Mouse (Mus musculus) adrenal gland, adult 8-10 months (tissue): ENCODE results near the gene Tmem38b. TPM values are rescaled to one million over a fixed set of nuclear protein-coding genes. Genes with fewer than 3 reads are reported as not detected.

ENCODE experiments used
- DNase-seq: peaks from one replicate; pipeline ENCODE4 v3.0.0; 2022
- total RNA-seq, 4 experiments: library from RNA; stranded (reverse); gene quantifications; 2 replicates each; pipeline ENCODE4 v1.2.4; 2022

Tmem38b gene
- total RNA-seq, 4 experiments from 2014 or later = 15.8 to 30.8 (median 20.0) TPM

DNA sequence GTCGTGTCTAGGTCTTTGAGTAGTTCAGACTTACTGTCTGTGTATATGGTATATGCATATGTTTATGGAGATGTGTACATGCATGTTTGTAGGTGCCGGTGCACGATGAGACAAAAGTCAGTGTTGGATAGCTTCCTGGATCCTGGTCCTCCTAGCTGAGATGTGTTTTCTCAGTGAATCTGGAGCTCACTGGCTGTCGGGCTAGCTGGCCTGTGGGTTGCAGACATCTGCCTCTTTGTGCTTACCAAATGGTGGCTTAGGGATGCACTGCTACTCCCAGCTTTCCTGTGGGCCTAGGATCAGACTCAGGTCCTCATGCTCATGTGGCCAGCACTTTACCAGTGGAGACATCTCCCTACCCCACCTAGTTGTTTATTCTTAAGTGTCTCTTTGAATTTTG lies 4.2 kb downstream of the Tmem38b start:
- no peak for DNase-seq

DNA sequence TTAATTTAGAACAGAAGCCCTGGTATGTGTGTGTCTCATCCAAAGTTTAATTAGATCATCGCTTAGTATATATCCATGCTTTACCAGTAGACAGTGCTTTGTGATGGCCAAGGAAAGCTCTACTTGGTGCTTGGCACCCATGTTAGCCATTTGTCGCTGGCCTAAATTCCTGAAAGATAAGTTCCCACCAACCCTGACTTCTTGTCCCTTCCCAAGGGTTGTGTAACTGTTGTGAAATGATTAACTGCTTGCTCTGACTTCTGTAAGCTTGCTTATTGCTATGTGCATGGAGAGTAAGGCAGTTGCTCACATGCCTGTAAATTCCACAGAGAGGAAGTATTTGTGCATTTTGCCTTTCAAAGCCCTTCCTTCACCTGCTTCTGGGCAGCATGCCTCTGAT lies 4.7 kb downstream of the Tmem38b start:
- no peak for DNase-seq

DNA sequence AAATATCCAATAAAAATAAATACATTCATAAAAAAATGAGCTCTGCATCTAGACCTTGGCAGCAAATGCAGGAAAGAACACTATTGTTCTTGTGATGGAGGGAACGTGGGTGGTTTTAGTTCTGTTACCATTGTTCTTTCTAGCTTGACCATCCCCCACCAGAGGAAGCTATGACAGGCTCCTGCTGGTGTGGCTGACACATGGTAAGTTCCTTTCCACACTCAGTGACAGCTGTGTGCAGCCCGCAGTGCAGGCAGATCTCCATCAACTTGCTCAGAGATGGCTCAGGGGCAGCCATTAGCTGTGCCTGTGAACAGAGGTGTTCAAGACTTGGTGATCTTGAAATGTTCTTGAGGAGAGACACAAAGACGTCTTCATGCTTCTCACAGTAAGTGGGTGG lies 6.5 kb downstream of the Tmem38b start:
- no peak for DNase-seq

DNA sequence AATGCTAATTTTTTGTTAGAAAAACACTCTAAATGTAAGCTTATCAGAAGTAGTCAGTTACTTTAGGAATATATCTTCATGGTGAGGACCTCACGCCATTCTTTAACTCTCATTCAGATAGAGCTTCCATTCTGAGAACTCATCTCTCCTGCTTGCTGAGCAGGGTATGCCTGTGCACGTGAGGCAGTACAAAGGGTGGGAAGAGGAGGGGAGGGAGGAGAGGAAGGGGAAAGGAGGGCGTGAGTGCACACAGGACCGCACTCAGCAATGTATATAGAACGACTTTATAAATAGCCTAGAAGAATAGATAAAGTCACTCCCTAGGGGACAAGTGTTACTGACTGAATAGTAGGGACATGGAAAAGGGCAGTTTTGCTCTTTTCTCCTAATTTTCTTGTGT lies 11.1 kb downstream of the Tmem38b start:
- no peak for DNase-seq

DNA sequence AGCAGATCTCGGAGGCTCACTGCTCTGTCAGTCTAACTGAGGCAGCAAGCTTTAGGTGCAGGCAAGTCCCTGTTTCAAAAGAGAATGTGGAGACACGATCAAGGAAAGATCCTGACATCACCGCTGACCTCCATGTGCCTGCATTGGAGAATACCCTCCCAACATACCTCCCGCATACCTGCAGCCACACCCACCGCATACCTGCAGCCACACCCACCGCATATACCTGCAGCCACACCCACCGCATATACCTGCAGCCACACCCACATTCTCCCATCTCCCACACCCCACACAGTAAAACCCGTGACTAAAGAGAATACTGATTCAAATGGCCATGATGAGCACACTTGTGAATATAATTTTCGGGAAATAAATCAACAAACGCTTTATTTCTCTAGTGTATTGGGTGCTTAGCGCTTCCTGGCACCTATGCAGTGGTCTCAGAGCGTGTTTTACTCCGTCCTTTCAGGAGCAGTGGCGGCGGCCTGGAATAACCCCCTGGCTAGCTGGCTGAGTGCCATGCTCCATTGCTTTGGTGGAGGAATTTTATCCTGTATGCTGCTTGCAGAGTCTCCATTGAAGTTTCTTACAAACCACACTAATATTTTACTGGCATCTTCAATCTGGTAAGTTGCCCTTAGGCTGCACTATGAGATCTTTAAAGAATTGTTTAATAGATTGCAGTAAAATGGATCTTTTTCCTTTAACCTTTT lies 14.5 kb downstream of the Tmem38b start:
- DNase-seq = no peak

DNA sequence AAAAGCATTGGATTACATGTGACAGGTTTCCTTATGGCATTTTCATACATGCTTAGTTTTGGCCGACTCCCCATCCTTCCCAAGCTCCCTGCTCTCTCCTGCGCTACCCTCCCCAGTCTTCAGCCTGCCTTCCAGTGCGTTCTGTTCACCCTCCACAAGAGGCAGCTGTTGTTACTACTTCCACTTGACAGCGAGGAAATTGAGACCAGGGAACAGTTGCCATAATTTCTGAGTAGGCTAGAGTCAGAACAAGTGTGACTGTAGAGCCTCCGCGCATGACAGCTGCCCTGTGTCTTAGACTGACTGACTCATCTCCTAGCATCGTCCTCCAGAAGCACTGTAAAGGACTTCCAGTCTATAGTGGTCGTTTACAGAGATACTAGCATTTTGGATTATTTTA lies 17.7 kb downstream of the Tmem38b start:
- no peak for DNase-seq

DNA sequence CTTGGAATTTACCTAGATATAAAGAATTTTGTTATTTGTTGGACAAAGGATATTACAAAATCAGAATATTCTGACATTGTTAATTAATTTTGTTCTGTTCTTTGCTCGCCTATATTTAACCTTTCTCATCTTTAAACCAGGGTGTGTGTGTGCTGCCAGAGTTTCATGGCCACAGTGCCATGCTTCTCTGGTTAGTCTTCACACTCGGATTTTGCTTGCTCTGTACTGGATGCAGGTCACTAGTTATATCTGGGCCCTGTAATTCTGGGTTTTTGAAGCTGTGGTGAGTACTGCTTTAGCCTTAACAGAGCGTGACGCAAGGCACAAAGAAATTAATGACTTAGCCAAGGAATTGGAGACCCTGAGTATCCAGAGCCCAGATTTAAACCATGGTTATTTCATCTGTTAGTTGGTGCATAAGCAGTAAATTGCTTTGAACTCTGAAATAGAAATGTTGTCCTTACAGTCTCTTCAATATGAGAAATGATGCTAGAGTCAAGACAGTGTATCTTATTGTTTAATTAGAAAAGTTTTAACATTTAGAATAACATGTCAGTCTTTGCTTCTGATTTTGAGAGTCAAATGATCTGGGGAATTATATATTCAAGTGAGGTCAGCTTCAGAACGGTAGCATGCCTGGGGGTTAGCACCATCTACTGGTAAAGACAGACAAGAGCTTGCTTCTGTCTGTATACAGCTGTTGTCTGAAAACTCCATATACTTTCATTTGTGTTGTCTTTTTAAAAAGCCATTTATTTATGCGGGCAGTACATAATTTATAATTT lies 19.2 kb downstream of the Tmem38b start:
- DNase-seq = no peak

DNA sequence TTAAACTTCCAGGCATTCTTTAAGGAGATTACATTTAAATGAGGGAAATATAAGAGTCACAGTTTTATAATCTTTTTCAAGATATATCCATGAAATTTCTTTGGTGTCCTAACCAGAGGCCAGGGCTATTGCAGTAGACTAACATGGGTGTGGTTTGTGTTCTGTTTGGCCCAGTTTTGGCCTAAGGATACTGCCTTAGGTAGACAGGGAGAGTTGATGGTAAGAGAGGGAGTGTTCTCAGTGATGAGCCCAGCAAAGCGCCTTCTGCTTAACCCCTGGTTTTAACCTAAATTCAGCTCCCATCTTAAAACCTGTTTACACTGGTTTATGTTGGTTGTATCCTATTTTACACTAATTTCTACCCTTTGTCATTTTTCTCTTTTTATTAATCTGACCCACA lies 19.8 kb downstream of the Tmem38b start:
- no peak for DNase-seq

DNA sequence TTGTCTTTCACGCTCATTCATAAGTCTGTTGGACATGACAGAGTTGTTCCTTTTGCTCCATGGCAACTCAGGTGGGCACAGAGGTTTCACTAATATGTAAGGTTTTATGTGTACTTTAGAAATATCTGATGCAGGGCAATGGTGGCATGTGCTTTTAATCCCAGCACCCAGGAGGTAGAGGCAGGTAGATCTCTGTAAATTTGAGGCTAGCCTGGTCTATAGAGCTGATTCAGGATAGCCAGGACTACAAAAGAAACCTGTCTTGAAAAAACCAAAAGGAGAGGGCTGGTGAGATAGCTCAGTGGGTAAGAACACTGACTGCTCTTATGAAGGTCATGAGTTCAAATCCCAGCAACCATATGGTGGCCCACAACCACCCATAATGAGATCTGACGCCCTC lies 20.5 kb downstream of the Tmem38b start:
- no peak for DNase-seq

DNA sequence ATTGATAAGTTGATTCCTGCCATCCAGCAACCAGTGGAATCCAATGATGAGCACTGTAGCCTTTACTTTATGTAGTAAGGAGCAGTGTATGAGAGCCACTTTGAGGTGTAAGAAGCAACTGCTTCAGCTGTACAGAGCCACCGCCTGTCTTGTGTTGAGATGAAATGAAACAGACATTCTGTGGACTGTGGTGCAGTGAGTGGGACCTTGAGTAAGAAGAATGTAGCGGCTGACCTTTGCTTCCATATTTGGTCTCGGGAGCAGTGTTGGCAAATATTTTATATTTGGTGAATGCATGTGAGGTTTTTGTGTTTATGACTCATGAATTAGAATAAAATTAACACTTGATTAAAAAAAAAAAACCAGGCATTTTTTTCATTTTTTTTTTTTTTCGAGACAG lies 21.7 kb downstream of the Tmem38b start:
- DNase-seq = no peak

DNA sequence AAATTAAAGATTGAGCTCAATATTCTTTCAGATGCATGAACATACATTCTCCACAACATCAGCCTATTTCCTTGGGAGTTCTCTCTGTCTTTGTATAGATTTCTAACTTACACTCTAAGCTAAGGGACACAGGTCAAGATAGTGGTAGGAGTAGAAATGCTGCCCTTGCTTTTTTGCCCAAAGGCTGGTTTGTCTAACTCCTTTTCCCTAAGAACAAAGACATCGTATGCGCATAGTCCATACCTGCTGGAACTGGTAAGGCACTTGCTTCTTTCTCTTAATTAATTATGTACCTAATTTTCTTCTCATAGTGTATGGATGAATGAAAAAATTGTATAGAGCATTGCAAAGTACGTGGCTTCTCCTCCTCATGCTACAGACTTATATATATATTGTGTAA lies 22.5 kb downstream of the Tmem38b start:
- no peak for DNase-seq

DNA sequence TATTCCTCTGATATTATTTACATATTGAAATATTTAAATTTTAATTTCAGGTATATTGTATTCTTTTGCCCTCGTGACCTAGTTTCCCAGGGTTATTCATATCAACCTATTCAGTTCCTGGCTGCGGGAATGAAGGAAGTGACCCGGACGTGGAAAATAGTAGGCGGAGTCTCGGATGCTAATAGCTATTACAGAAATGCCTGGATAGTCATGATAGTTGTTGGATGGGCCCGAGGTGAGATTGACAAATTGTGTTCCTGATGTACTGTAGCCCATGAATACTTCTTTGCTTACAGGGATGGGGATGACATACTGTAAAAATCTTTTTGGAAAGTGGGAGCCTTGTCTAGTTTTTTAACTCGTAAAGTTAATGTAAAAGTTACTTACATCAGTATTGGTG lies 23.0 kb downstream of the Tmem38b start:
- DNase-seq = no peak

DNA sequence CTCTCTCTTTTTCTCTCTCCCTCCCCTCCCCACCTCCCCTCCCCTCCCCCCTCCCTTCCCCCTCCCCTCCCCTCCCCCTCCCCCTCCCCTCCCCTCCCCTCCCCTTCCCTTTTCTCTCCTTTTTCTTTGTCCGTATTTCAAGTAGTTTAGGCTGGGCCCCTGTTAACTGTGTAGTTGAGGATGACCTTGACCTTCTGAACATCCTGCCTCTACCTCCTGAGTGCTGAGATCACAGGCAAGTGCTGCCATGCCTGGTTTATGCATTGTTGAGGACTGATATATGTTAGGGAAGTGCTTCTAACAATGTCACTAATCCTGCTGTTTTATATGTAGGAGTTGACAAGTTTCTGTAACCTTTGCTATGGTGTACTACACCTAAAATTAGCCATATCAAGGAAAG lies 24.0 kb downstream of the Tmem38b start:
- DNase-seq = no peak

DNA sequence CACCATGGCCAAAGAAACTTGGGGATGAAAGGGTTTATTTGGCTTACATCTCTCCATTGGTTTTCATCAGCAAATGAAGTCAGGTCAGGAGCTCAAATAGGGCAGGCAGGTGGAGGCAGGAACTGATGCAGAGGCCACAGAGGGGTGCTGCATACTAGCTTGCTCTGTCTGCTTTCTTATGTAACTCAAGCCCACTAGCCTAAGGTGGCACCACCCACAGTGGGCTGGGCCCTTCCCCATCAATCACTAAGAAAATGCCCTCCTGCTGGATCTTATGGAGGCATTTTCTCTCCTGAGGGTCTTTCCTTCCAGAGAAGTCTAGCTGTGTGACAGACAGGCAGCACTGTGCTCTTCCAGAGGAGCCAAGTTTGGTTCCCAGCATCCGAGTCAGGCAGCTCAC lies 27.5 kb downstream of the Tmem38b start:
- no peak for DNase-seq

DNA sequence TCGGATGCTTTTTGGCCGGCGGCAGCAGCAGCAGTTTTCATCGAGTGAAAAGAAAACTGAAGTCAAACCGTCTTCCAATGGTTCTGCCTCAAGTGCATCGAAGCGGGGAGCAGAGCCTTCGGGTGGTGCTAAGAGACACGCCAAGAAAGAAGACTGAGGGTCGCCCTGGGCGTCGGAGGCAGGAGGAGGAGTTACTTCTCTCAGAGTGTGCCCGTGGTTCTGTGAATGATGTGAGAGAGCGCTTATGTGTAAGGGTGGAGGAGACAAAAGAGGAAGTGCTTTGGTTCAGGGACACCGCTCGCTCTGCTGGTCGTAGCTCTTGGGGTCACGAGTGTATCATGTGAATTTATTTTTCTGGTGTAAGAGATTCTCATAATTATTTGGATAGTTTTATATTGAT lies 34.1 kb downstream of the Tmem38b start:
- no peak for DNase-seq

DNA sequence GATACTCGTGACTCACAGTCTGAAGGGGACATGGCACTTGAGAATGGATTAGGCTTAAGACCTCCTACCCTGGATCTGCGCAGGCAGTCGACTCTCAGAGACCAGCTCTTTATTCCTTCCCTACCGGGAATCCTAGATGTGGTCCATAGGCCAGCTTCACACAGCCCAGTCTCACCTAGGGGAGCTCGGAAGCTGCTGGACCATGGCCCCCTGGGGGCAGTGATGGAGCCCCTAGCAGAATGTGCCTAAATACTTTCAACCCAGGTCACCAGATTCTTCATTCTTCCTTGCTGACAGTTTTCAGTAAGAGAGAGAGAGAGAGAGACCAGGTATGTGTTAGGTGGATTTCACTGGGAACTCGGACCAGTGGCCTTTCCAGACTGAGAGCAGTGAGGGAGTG lies 36.3 kb downstream of the Tmem38b start:
- DNase-seq = no peak

DNA sequence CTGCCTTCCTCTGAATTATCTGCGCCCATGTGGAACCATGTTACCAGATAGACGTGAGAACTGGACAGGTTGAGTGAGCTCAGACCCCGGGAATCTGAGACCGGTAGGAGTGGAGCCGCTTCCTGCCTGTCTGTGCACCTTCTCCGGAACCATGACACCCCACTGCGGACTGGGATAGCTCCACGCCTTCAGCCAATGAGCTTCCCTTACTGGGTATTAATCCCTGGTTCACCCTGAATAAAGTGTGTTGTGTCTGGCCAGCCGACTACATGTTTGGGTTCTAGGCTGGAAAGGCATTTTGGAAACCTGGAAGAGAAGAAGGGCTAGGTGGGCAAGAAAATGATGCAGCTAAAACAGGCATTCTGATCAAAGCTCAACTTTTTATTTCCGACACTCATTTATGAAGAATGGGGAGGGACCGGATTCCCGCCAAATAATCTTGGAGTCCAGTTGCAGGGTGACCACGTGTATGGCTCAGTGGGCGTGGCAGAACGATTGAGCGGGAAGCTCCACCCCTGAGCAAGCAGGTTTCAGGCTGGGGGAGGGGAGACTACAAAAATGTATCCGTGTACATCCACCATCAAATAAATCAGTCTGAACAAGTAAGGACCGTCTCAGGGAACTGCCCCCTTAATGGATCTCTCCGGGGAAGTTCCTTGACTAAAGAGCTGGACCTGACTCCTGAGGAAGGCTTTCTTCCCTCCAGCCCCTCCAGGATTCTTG lies 38.4 kb downstream of the Tmem38b start:
- no peak for DNase-seq

DNA sequence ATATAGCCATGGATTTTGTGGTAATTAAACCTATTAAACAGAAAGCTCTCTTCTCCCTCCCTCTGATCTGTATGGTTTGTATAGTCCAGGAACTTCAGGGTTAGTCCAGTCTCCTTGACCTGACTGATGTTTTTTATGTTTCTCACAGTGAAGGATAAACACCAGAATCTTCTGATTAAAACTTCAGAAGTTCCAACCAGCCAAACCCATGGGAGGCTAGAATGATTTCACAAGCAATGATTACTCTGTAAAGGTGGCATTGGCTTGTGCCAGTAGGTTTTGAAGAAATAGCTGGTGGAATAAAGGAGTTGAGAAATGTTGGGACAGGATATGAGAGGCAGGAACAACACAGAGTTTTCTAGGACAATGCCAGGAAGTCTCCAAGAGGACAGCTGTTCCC lies 40.6 kb downstream of the Tmem38b start:
- DNase-seq = no peak

DNA sequence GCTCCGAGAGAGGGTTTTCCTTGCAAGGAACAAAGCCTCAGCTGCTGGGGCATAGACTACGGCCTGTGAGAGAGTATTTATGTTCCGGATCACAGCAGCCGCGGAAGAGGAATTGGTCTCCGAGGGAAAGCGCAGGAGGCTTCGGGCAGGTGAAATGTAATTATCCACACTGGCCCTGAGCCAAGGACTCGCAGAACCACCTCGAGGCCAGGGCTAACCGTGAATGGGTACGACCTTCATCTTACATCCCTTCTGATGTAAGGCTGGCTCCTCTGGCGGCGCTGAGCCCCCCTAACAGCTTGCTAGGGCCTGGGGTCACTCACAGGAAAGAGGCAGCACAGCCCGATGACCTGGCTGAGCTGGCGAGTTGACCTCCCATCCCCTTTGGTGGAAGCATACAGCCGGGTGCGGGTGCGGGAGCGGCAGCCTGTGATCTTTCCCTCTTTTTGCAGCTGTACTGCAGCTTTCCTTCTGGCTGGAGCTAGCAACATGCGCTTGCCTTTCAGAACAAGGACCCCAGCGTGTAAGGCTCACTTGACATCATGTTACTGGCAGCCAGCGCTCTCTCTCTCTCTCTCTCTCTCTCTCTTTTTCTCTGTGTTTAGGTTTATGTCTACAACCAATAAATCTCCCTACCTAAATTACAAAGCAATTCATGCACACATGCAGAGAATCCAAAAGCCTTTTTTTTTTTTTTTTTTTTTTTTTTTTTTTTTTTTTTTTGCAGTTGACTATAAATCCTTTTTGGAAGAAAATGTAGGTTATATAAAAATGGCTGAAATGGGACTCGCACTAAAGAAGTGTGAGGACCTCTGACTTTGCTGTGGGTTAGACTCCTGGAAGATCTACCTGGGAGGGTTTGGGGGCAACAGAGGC lies 52.9 kb downstream of the Tmem38b start:
- DNase-seq = no peak

DNA sequence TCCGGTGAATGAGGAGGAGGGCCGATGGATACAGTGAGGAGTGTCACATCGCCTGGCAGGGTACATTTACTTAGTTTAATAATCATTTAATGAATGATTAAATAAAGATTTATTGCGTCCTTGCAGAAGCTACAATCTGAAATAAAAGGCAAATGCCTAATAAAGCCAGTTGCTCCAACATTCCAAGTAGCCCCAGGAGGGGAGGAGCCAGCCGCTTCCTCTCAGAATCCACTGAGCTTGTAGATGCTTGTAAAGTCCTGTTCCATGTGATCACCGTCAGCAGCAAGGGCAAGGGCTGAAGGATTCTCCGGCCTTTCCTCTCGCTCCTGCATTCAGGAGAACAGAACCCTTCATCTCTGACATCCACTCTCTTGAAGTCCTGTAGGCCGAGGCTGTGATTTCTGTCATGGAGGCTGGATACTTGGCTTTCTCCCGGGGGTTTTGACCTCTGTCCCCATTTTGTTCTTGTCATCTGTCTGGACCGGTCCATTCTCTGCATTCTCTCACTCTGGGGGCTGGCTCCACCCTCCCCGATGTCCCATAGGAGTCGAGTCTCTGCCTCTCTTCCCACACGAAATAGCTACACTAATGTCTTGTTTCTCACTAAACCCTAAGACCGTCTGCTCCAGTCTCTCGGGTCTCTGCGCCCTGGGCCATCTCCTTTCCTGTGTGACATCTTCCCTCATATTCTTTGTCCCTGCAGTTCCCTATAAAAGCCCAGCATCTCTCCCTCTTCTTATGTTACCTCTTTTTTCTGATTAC lies 57.3 kb downstream of the Tmem38b start:
- no peak for DNase-seq

DNA sequence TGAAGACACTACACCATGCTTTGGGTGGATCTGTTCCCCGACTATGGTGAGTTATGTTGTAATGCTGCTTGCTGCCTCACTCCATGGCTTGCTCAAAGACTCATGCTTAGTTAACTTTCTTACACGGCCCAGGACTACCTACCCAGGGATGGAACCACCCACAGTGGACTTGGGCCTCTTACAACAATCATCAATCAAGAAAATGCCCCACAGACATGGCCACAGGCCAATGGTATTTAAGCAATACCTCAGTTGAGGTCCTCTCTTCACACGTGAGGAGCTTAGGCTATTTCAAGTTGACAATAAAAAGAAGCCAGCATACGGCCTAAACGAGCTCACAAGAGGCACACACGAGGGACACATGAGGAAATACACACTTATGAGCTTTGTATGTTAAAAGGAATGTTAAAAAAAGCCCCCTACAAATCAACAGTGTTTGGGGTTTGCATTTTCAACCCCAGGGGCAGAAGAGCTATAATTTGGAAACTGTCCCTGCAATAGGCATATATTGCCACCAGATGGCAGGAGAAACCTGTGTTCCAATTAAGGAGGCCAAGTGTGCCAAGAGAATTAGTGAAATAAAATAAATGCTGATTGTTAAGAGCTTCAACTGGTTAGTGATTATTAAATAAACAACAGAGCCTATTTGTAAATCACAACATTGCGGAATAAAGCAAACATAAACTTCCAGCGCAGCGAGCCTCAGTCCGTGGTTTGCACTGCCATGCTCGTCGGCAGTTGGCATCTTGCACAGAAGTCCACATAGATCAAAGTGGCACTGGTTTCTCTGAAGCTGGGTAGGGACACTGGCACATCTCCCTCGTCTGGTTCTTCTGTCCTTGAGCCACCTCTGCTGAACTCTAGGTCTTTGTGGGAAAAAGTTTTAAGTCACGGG lies 58.8 kb downstream of the Tmem38b start:
- DNase-seq = no peak
